ENCODE assay signal across 13 mouse cellular contexts in the genomic region with DNA sequence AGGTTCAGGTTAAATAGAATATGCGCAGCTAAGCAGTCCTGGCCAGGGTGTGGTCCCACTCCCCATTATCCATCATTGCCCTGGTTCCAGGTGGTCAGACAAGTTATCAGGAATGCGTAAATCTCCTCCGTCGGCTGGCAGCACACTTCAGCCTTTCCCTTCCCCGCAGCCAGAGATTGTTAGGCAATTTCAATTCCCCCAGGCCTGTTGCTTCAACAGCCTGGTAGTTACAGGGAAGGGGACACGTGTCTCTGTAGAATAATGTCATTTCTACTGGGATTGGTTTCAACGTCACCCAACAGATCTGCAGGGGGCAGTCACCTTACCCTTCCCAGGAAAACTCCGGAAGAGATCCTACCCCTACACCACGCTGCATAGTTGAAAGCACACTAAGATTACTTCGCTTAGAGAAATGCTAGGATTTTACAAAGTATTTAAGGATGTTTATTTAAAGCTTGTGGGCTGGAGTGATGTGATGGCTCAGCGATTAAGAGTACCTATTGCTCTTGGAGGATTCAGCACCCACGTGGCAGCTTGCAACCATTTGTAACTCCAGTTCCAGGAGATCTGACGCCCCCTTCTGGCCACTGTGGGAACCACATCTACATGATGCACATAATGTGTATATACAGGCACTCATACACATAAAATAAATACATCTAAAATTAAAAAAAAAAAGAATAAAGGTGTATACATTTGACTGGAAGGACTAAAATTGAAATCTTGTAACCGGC. TPM values are rescaled to one million over a fixed set of nuclear protein-coding genes. Genes with fewer than 3 reads are reported as not detected.
A peak's percentile ranks its signal among the peaks of the same experiment; 100 is the strongest.
DNase-seq lines count a peak whose midpoint lies in the region; ATAC-seq and TF ChIP-seq lines count a peak whose summit lies in the region.
"Had no signal": no experiment of that assay in that cellular context is flagged by ENCODE, and none has a peak within 500 bp of the region (broad histone marks: within the 10 kb centered on the region; RNA-seq: fewer than 3 reads in every experiment).

No protein-coding gene starts in this region.

- H3K4me2 ChIP-seq in liver, postnatal 0 days (ENCODE audit: low read depth, low read length): no peak overlapping the region
- H3K4me2 ChIP-seq in liver, embryonic 12.5 days: no peak overlapping the region
- H3K4me2 ChIP-seq in hindbrain, embryonic 16.5 days (ENCODE audit: low read length): no peak overlapping the region
- H3K4me2 ChIP-seq: hindbrain, embryonic 15.5 days had no signal

- peaks cover 3% of the 10 kb centered on the region; the same call in 1 of the 2 replicates for H3K4me1 ChIP-seq in liver, postnatal 0 days (ENCODE audit: insufficient read depth)
- H3K4me1 ChIP-seq in liver, embryonic 12.5 days: peaks cover 9% of the 10 kb centered on the region
- peaks cover 3% of the 10 kb centered on the region for H3K4me1 ChIP-seq in ES-Bruce4 (ENCODE audit: control insufficient read depth, insufficient read depth, low read length)
- H3K4me1 ChIP-seq in small intestine, adult 2 months (ENCODE audit: control insufficient read depth, insufficient read depth, insufficient read length, low read length): no peaks in the 10 kb centered on the region
- H3K4me1 ChIP-seq in hindbrain, embryonic 16.5 days (ENCODE audit: control insufficient read depth, insufficient read depth, low read depth, low read length): no peaks in the 10 kb centered on the region

- no peak overlapping the region for H3K4me3 ChIP-seq in liver, postnatal 0 days (ENCODE audit: low read depth, low read length)
- H3K4me3 ChIP-seq in liver, embryonic 12.5 days: no peak overlapping the region
- H3K4me3 ChIP-seq in ES-Bruce4 (ENCODE audit: low read depth, low read length): no peak overlapping the region
- H3K4me3 ChIP-seq in small intestine, adult 2 months (ENCODE audit: low read depth, low read length): no peak overlapping the region
- H3K4me3 ChIP-seq in hindbrain, embryonic 16.5 days (ENCODE audit: low read length): no peak overlapping the region
- H3K4me3 ChIP-seq: hindbrain, embryonic 15.5 days had no signal

- DNase-seq in adrenal gland, postnatal 14 days: peak; percentile 53
- no peak for DNase-seq in adrenal gland, adult 8-10 months
- no peak for DNase-seq in liver, postnatal 0 days
- no peak for DNase-seq in natural killer cell, adult 2 months (ENCODE audit: low spot score in 2 of 2)
- DNase-seq: cerebellum, adult 11-12 months; right cerebral cortex, adult 18-20 months; thymus, postnatal 25 days had no signal

- H3K9me3 ChIP-seq in liver, postnatal 0 days (ENCODE audit: low read length): no peaks in the 10 kb centered on the region; the same call in none of the 2 replicates
- no peaks in the 10 kb centered on the region for H3K9me3 ChIP-seq in liver, embryonic 12.5 days (replicated peaks)
- H3K9me3 ChIP-seq in ES-Bruce4 (replicated peaks; ENCODE audit: control insufficient read depth, insufficient read depth, low read length, poor library complexity, severe bottlenecking): peaks cover 4% of the 10 kb centered on the region; the same call in 1 of the 2 replicates
- H3K9me3 ChIP-seq in hindbrain, embryonic 16.5 days (ENCODE audit: control insufficient read depth, low read length): no peaks in the 10 kb centered on the region
- H3K9me3 ChIP-seq: hindbrain, embryonic 15.5 days had no signal

- ATAC-seq in liver, postnatal 0 days: no peak
- ATAC-seq in liver, embryonic 12.5 days: no peak
- ATAC-seq in hindbrain, embryonic 16.5 days: no peak

- 79% methylated on average over 14 of the region's 14 CpGs for WGBS in liver, postnatal 0 days (ENCODE audit: insufficient replicate concordance)
- WGBS in liver, embryonic 12.5 days (ENCODE audit: insufficient replicate concordance): 73% methylated on average over 14 of the region's 14 CpGs
- 77% methylated on average over 14 of the region's 14 CpGs for WGBS in small intestine, adult 2 months
- 85% methylated on average over 14 of the region's 14 CpGs for WGBS in hindbrain, embryonic 16.5 days

- TF ChIP-seq EP300 in liver, postnatal 0 days (IDR thresholded peaks at IDR 0.05; ENCODE audit: low read depth): no peak
- TF ChIP-seq EP300 in ES-Bruce4 (IDR thresholded peaks at IDR 0.05; ENCODE audit: insufficient read depth, low read depth, low read length): peak; percentile 66

- no peak overlapping the region for H3K9ac ChIP-seq in liver, postnatal 0 days (replicated peaks)
- H3K9ac ChIP-seq in liver, embryonic 12.5 days: no peak overlapping the region
- H3K9ac ChIP-seq in ES-Bruce4 (ENCODE audit: low read depth, poor library complexity, severe bottlenecking): no peak overlapping the region
- H3K9ac ChIP-seq in hindbrain, embryonic 16.5 days (ENCODE audit: low read depth, low read length): no peak overlapping the region
- H3K9ac ChIP-seq: hindbrain, embryonic 15.5 days had no signal

- H3K36me3 ChIP-seq in liver, postnatal 0 days (replicated peaks; ENCODE audit: insufficient read depth, low read length): no peaks in the 10 kb centered on the region
- H3K36me3 ChIP-seq in liver, embryonic 12.5 days: no peaks in the 10 kb centered on the region
- no peaks in the 10 kb centered on the region for H3K36me3 ChIP-seq in ES-Bruce4 (ENCODE audit: control insufficient read depth, insufficient read depth, low read length, poor library complexity, severe bottlenecking)
- H3K36me3 ChIP-seq in small intestine, adult 2 months (ENCODE audit: control insufficient read depth, insufficient read depth, low read length): no peaks in the 10 kb centered on the region
- no peaks in the 10 kb centered on the region for H3K36me3 ChIP-seq in hindbrain, embryonic 16.5 days (ENCODE audit: control insufficient read depth, insufficient read depth, low read length)
- H3K36me3 ChIP-seq: hindbrain, embryonic 15.5 days had no signal

- no peak for TF ChIP-seq POLR2A in ES-Bruce4 (IDR thresholded peaks at IDR 0.05; ENCODE audit: insufficient read depth, low read length)
- TF ChIP-seq POLR2A in small intestine, adult 2 months (IDR thresholded peaks at IDR 0.05; ENCODE audit: low read depth, low read length): no peak

- peak; percentile 40 for TF ChIP-seq CTCF in liver, postnatal 0 days (IDR thresholded peaks at IDR 0.05; ENCODE audit: low read depth)
- TF ChIP-seq CTCF in ES-Bruce4 (IDR thresholded peaks at IDR 0.05; ENCODE audit: low read depth, low read length): peak; percentile 30
- peak; percentile 30; the same call in 1 of the 2 replicates for TF ChIP-seq CTCF in small intestine, adult 2 months (IDR thresholded peaks at IDR 0.05; ENCODE audit: extremely low read depth, insufficient read length, insufficient replicate concordance, low read depth, low read length)

- H3K27ac ChIP-seq in liver, postnatal 0 days (ENCODE audit: low read depth): no peak overlapping the region
- no peak overlapping the region for H3K27ac ChIP-seq in liver, embryonic 12.5 days
- no peak overlapping the region for H3K27ac ChIP-seq in ES-Bruce4 (ENCODE audit: insufficient read depth, low read length)
- H3K27ac ChIP-seq in small intestine, adult 2 months (ENCODE audit: insufficient read depth, low read depth, low read length): no peak overlapping the region
- H3K27ac ChIP-seq in hindbrain, embryonic 16.5 days (ENCODE audit: low read depth, low read length): no peak overlapping the region
- H3K27ac ChIP-seq: hindbrain, embryonic 15.5 days; kidney, postnatal 0 days had no signal

- no peaks in the 10 kb centered on the region for H3K27me3 ChIP-seq in liver, postnatal 0 days (ENCODE audit: insufficient read depth, low read length)
- H3K27me3 ChIP-seq in liver, embryonic 12.5 days (replicated peaks): no peaks in the 10 kb centered on the region
- no peaks in the 10 kb centered on the region for H3K27me3 ChIP-seq in ES-Bruce4 (ENCODE audit: control insufficient read depth, insufficient read depth, low read length, poor library complexity, severe bottlenecking)
- no peaks in the 10 kb centered on the region for H3K27me3 ChIP-seq in small intestine, adult 2 months (ENCODE audit: control insufficient read depth, insufficient read depth, low read length)
- H3K27me3 ChIP-seq in hindbrain, embryonic 16.5 days (replicated peaks; ENCODE audit: control insufficient read depth, insufficient read depth, low read length): no peaks in the 10 kb centered on the region
- H3K27me3 ChIP-seq: hindbrain, embryonic 15.5 days had no signal

RNA-seq across cellular contexts. Expression of a gene that starts 18.1 kb away (rescaled TPM):
- 119 and 123 TPM in 2 replicates for total RNA-seq in adrenal gland, postnatal 14 days (2021)
- 100 to 1,000 TPM; 150 to 176 (median 164) TPM for total RNA-seq in adrenal gland, adult 8-10 months (2022)
- polyA plus RNA-seq in liver, postnatal 0 days (2015; fragmentation: Nextera tagmentation; extraction: Ambion mirVana): 37.0 and 39.4 TPM in 2 replicates
- 34.0 and 36.3 TPM in 2 replicates for polyA plus RNA-seq in liver, embryonic 12.5 days (2016; fragmentation: Nextera tagmentation; extraction: Ambion mirVana)
- polyA plus RNA-seq in ES-Bruce4 (2011; ENCODE audit: insufficient read depth, insufficient read length, low read depth, missing spikeins): 55.8 and 58.2 TPM in 2 replicates
- polyA plus RNA-seq in small intestine, adult 2 months (2012; rRNA removed): 32.1 and 68.2 TPM in 2 replicates
- 70.7 and 90.1 TPM in 2 replicates for polyA plus RNA-seq in hindbrain, embryonic 16.5 days (2015; fragmentation: Nextera tagmentation; extraction: Ambion mirVana)
